Mouse (Mus musculus): ENCODE measurements at regions not wholly inside any gene's neighbourhood (a gene's known extent, or its start where the extent isn't known, plus 50 kb on each side); places are given as distances from the start of the nearest gene placed in this dataset.

- TF ChIP-seq TAL1 (conservative IDR thresholded peaks at IDR 0.05; ENCODE audit: low read depth, low read length): no peak
- TF ChIP-seq CTCF (IDR thresholded peaks at IDR 0.05; ENCODE audit: low read depth, low read length): no peak
These were observed 163.1 kb downstream of the Ptger3 start for GRCm38 (mm10) chr3:157729711-157730367.

Data from G1E (cell line).